Mouse (Mus musculus) hindbrain, embryonic 15.5 days (tissue): Measurements from ENCODE around the gene Cmtm6. TPM values are rescaled to one million over a fixed set of nuclear protein-coding genes. Genes with fewer than 3 reads are reported as not detected.
"Not testable (repeated sequence)": the region's sequence is repeated elsewhere in the genome, so short reads cannot be mapped to it uniquely, and the experiment has no call there.

Experiments used
- ATAC-seq: fragments of 200-750 bp; cut with Nextera tagmentation; 2 replicates; pipeline ENCODE4 v1.8.0; 2017; ENCODE audit warnings: low read depth, moderate number of reproducible peaks, moderate TSS enrichment; ENCODE audit not compliant: low FRiP score
- H3K27ac ChIP-seq: fragments of 300-500 bp; sonication (generic); replicated peaks from 2 replicates; pipeline ENCODE4 v1.5.1; 2015; ENCODE audit warnings: mild to moderate bottlenecking, inconsistent platforms
- H3K27me3 ChIP-seq: fragments of 300-500 bp; sonication (generic); 2 replicates; pipeline ENCODE4 v1.6.1; 2015; ENCODE audit warnings: control low read depth, inconsistent platforms
- H3K36me3 ChIP-seq: fragments of 300-500 bp; sonication (generic); 2 replicates; pipeline ENCODE4 v1.6.1; 2015; ENCODE audit warnings: control low read depth, inconsistent platforms
- H3K4me1 ChIP-seq: fragments of 300-500 bp; sonication (generic); replicated peaks from 2 replicates; pipeline ENCODE4 v1.6.1; 2015; ENCODE audit warnings: control low read depth, inconsistent platforms
- H3K4me2 ChIP-seq: fragments of 300-500 bp; sonication (generic); 2 replicates; pipeline ENCODE4 v1.6.1; 2015; ENCODE audit warnings: moderate library complexity, mild to moderate bottlenecking, inconsistent platforms
- H3K4me3 ChIP-seq: fragments of 300-500 bp; sonication (generic); 2 replicates; pipeline ENCODE4 v1.5.1; 2015; ENCODE audit warnings: mild to moderate bottlenecking, inconsistent platforms
- H3K9ac ChIP-seq: fragments of 300-500 bp; sonication (generic); 2 replicates; pipeline ENCODE4 v1.6.1; 2015; ENCODE audit warnings: inconsistent platforms
- H3K9me3 ChIP-seq: fragments of 300-500 bp; sonication (generic); 2 replicates; pipeline ENCODE4 v1.6.1; 2016; ENCODE audit warnings: control low read depth, inconsistent platforms
- WGBS: fragments of 180-500 bp; shearing (Covaris S2); methylation state at CpG from one replicate; pipeline ENCODE4 v1.1.7; 2015; 5-methylcytosine and 5-hydroxymethylcytosine counted together
- polyA plus RNA-seq: library from polyadenylated mRNA; unstranded; fragments of >200 nt; fragmentation: Nextera tagmentation; extraction: Ambion mirVana; gene quantifications from 2 replicates; pipeline ENCODE4 v1.2.1, GENCODE M21; 2015

Cmtm6 gene
- 18.0 and 20.9 TPM in 2 replicates for polyA plus RNA-seq

DNA sequence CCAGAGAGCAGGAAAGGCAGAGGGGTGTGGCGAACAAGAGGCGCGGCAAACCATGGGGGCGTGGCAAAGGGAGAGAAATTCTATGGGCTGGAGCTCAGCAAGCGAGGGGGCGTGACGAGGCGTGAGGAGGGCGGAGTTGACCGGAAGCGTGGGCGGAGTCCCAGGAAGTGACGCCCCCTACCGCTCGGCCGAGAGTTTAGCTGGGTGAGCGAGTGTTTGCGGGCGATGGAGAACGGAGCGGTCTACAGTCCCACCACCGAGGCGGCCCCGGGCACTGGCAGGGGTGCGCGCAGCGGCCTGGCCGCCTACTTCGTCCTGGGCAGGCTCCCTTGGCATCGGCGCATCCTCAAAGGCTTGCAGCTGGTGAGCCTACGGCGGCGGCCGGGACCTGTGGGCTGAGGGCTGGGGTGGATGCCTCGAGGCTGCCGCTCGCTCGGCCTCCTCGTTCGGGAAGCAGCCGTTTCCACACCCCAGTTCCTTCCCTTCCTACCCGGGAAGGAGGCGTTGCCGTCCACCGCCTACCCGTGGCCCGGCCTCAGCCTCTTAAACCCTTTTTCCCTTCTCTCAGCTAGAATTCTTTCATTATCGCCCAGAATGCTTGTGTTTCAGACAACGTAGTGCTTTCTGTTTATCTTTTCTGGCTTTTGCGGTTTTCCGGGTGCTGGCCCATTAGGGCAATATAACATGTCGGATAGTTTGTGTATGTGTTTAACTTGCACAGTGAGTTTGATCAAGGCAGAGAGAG is at the start of gene Cmtm6:
Gene Cmtm6 (plus strand): TSS at position 106 of the 745 bp plus-strand sequence.
- H3K27me3 ChIP-seq, result no peaks in the 10 kb centered on the region
- H3K27ac ChIP-seq, result peak within 1 kb of the TSS; percentile 86
- WGBS, result under 1% methylated on average over 51 of the region's 53 CpGs
- peaks cover 15% of the 10 kb centered on the region for H3K4me1 ChIP-seq
- H3K9ac ChIP-seq, result peak within 1 kb of the TSS; percentile 78
- H3K4me3 ChIP-seq, result peak within 1 kb of the TSS; percentile 88
- peak; percentile 94 for ATAC-seq
- no peaks in the 10 kb centered on the region for H3K9me3 ChIP-seq
- H3K4me2 ChIP-seq, result peak within 1 kb of the TSS; percentile 72
- no peaks in the 10 kb centered on the region for H3K36me3 ChIP-seq

DNA sequence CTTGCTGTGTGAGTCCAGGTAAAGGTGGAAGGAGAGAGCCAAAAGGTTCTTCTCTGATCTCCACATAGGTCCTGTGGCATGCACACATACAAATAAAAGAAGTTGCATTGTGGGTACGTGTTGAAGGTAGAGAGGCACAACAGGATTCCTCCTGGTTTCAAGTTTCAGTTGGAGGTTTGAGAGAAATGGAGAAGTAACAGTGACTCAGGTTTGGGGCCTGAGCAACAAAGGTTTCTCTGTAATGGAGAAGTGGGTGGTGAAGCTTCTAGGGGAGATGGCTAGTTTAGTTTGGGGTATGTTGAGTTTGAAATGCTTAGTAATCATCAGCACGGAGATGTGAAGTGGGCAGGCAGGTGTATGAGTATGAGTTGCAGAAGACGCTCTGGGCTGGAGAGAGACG is 48.7 kb upstream of the Cmtm6 start:
- Histone ChIP-seq H3K27ac (no peak overlapping the region), H3K36me3 (no peaks in the 10 kb centered on the region), H3K4me1 (peaks cover 2% of the 10 kb centered on the region; the same call in 1 of the 2 replicates), H3K4me3 (no peak overlapping the region), H3K4me2 (no peak overlapping the region), H3K9ac (no peak overlapping the region), H3K9me3 (no peaks in the 10 kb centered on the region), H3K27me3 (no peaks in the 10 kb centered on the region)
- no peak for ATAC-seq
- WGBS, result 82% methylated on average over 4 of the region's 4 CpGs

DNA sequence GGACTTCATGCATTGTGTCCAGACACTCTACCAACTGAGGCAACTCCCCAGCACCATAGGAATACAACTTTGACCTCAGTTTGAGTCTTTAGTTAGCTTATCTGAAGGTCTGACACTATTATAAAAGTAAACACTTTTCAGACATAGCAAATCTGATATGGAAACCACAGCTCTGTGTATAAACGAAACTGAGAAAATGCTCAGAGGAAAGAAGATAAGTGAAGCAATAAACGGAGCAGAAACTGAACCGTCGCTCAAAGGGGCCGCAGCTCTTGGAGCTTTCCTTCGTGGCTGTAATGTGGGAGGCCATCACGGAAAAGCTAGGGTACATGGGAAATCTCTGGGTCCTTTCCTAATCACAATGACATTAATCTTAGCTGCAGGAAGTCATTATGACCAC is 44.7 kb upstream of the Cmtm6 start:
- Histone ChIP-seq H3K4me1 (peaks cover 28% of the 10 kb centered on the region), H3K9me3 (no peaks in the 10 kb centered on the region), H3K9ac (no peak overlapping the region), H3K4me3 (no peak overlapping the region), H3K27me3 (no peaks in the 10 kb centered on the region), H3K36me3 (no peaks in the 10 kb centered on the region; the same call in 1 of the 2 replicates), H3K4me2 (no peak overlapping the region), H3K27ac (no peak overlapping the region)
- WGBS, result 92% methylated on average over 7 of the region's 7 CpGs
- no peak for ATAC-seq

DNA sequence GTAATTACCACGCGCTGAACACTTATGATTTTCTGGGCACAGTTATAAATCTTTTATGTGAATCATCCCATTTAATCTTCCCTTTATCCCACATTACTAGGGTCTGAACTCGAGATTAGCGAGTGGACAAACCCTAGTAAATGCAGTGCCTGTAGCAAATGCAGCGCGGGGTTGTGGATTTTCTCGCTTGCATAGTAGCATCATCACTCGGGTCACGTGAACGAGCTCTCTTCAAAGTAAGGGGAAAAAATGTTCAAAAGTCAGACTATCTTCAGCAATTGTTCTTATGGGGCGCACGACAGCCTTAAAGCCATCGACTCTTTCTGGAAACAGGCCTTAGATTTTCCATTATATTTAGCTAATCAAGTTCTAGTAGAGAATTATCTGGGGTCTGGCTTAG is 43.3 kb upstream of the Cmtm6 start:
- peak overlapping the region; percentile 95 for H3K4me3 ChIP-seq
- 71% methylated on average over 13 of the region's 13 CpGs for WGBS
- H3K27ac ChIP-seq, result peak overlapping the region; percentile 97; the same call in 1 of the 2 replicates
- H3K27me3 ChIP-seq, result no peaks in the 10 kb centered on the region
- peaks cover 10% of the 10 kb centered on the region for H3K36me3 ChIP-seq
- H3K4me2 ChIP-seq, result peak overlapping the region; percentile 68
- no peaks in the 10 kb centered on the region for H3K9me3 ChIP-seq
- H3K4me1 ChIP-seq, result peaks cover 39% of the 10 kb centered on the region
- peak overlapping the region; percentile 97 for H3K9ac ChIP-seq
- ATAC-seq, result no peak

DNA sequence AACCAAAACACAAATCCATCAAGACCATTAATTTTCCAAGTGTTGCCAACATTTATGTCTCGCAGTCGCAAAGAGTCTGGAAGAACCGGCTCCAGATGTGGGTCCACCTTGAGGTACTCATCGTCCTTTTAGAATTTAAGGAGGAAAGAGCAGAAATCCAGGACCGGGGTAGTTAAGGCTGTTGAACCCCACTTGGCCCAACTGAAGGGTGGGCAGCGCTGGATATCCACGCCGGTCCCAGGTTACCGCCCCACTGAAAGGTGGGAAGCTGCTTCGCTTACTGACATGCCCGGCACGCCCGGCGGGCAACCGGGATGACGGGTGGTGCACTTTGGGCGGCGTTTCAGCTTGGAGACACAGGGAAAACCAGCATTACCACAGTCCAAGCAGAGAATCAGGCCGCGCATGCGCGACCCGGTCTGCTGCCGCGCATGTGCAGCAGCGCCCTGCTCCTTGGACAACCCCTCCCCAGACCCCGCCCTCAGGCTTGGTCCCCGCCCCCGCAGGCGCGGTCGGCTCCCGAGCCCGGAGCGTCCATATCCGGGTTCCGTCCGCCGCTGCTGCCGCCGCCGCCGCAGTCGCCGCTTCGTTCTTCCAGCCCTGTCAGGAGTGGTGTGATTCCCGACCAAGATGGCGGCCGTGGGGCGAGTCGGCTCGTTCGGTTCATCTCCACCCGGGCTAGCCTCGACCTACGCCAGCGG is 42.5 kb upstream of the Cmtm6 start, which contains the start of gene Dync1li1:
Gene Dync1li1 (plus strand): TSS at position 539 of the 701 bp plus-strand sequence.
- H3K9me3 ChIP-seq, result no peaks in the 10 kb centered on the region
- peak within 1 kb of the TSS; percentile 97 for H3K27ac ChIP-seq
- H3K27me3 ChIP-seq, result no peaks in the 10 kb centered on the region
- ATAC-seq, result peak; percentile 96
- peaks cover 39% of the 10 kb centered on the region for H3K4me1 ChIP-seq
- peak within 1 kb of the TSS; percentile 95 for H3K4me3 ChIP-seq
- peak within 1 kb of the TSS; percentile 97 for H3K9ac ChIP-seq
- under 1% methylated on average over 57 of the region's 57 CpGs for WGBS
- H3K4me2 ChIP-seq, result peak within 1 kb of the TSS; percentile 68
- peaks cover 16% of the 10 kb centered on the region for H3K36me3 ChIP-seq

DNA sequence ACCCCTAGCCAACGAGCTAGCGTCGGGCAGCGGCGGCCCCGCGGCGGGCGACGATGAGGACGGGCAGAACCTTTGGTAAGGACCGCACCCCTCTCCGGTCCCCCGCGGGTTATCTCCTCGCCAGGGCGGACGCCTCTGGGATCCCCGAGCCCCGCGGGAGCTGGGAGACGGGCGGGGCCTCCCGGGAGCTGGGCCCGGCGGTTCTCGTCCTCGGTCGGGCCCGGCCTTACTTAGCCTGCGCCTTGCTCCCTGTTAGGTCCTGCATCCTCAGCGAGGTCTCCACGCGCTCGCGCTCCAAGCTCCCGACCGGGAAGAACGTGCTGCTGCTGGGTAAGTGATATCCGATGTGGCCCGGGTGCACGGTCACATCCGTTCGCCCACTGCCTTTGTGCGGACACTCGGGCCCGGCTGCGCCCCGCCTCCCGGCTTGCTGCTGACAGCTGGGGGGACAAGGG is 41.9 kb upstream of the Cmtm6 start:
- Histone ChIP-seq H3K4me1 (peaks cover 39% of the 10 kb centered on the region), H3K27me3 (no peaks in the 10 kb centered on the region), H3K4me3 (peak overlapping the region; percentile 95), H3K4me2 (peak overlapping the region; percentile 68), H3K9me3 (no peaks in the 10 kb centered on the region), H3K27ac (peak overlapping the region; percentile 97), H3K9ac (peak overlapping the region; percentile 97), H3K36me3 (peaks cover 22% of the 10 kb centered on the region)
- ATAC-seq, result peak; percentile 65
- WGBS, result under 1% methylated on average over 43 of the region's 50 CpGs

DNA sequence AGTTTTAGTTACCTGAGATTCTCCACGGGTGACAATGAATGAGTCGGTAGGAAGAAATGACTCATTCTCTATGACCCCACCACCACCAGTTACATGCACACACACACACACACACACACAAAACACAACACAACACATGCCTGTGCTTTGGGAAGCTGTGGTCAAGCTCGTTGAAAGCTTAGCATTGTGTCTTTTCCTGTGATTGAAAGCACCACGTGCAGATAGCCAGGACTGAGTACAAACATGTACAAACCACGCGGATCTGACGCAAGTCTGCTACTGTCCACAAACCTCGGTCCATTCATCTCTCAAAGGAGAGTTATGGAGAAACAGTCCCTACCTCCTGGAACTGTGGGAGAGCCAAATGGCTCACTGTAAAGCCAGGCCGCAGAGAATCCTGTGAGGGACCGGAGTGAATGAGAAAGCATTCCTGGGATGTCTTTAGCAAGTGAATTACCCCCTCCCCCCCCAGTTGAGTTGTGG is 40.8 kb upstream of the Cmtm6 start:
- H3K36me3 ChIP-seq, result peaks cover 33% of the 10 kb centered on the region
- WGBS, result 3% methylated on average over 10 of the region's 10 CpGs

DNA sequence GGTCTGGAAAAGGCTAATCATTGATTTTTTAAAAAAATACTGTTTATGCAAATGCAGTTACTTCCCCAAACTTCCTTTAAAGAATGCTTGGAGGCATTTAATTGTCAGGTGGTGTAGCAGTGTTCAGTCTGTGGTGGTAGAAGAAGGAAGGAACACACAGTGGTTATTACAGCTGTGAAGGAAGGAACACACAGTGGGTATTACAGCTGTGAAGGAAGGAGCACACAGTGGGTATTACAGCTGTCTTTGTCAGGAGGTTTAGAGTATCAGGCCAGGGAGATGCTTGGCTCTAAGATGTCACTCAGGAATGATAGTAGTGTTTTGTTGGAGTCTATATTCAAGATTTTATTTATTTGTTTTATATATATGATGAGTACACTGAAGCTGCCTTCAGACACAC is 39.8 kb upstream of the Cmtm6 start:
- no peak overlapping the region; the same call in 1 of the 2 replicates for H3K4me3 ChIP-seq
- ATAC-seq, result no peak
- H3K4me1 ChIP-seq, result peaks cover 39% of the 10 kb centered on the region
- H3K9me3 ChIP-seq, result no peaks in the 10 kb centered on the region
- H3K36me3 ChIP-seq, result peaks cover 33% of the 10 kb centered on the region
- H3K4me2 ChIP-seq, result peak overlapping the region; percentile 68; the same call in 1 of the 2 replicates
- no peak overlapping the region for H3K27ac ChIP-seq
- no peak overlapping the region; the same call in 1 of the 2 replicates for H3K9ac ChIP-seq
- H3K27me3 ChIP-seq, result no peaks in the 10 kb centered on the region

More for the DNA sequence above, 40.8 kb upstream of the Cmtm6 start:
- no peaks in the 10 kb centered on the region for H3K27me3 ChIP-seq
- no peaks in the 10 kb centered on the region for H3K9me3 ChIP-seq
- H3K4me3 ChIP-seq, result peak overlapping the region; percentile 95
- H3K4me1 ChIP-seq, result peaks cover 39% of the 10 kb centered on the region
- H3K27ac ChIP-seq, result 0 out of 2 replicates have a peak overlapping the region, but pooled peaks have one; percentile 97
- H3K9ac ChIP-seq, result peak overlapping the region; percentile 97
- peak overlapping the region; percentile 68 for H3K4me2 ChIP-seq
- ATAC-seq, result no peak

DNA sequence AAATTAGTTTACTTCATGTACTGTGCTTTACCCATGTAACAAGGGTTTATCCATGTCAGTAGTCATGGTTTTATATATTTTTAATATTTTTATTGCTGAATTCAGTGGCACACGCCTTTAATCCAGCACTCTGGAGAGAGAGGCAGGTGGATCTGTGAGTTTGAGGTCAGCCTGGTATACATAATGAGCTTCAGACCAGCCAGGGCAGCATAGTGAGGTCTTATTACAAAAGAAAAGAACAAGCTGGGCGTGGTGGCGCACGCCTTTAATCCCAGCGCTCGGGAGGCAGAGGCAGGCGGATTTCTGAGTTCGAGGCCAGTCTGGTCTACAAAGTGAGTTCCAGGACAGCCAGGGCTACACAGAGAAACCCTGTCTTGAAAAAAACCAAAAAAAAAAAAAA is 35.3 kb upstream of the Cmtm6 start:
- H3K4me2 ChIP-seq, H3K4me3 ChIP-seq, H3K27me3 ChIP-seq, H3K9me3 ChIP-seq, H3K9ac ChIP-seq, H3K27ac ChIP-seq, ATAC-seq: not testable (repeated sequence)
- WGBS, result 91% methylated on average over 8 of the region's 8 CpGs
- H3K36me3 ChIP-seq, result peaks cover 45% of the 10 kb centered on the region
- peaks cover 17% of the 10 kb centered on the region for H3K4me1 ChIP-seq

DNA sequence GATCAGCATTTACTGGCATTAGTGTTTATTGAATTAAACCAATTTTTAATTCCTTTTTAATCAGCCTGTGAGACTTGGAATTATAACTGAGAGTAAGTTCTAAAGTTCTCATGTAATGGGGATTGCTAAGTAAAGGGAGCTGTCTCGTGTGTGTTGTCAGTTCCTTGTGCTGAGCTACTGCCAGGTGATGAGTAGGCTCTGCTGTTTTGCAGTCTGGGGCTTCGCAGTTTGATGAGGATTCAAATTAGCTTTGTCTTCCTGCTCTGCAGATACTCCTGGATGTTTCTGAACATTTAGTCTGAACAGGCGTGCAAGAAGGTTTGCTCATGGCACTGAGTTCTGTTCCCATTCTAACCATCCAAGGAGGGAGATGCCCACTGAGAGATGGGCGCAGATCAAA is 33.8 kb upstream of the Cmtm6 start:
- Histone ChIP-seq H3K4me1 (peaks cover 6% of the 10 kb centered on the region; the same call in 1 of the 2 replicates), H3K27me3 (no peaks in the 10 kb centered on the region), H3K4me2 (no peak overlapping the region), H3K27ac (no peak overlapping the region), H3K4me3 (no peak overlapping the region), H3K36me3 (peaks cover 41% of the 10 kb centered on the region), H3K9me3 (no peaks in the 10 kb centered on the region), H3K9ac (no peak overlapping the region)
- WGBS, result 89% methylated on average over 4 of the region's 4 CpGs
- ATAC-seq, result no peak

DNA sequence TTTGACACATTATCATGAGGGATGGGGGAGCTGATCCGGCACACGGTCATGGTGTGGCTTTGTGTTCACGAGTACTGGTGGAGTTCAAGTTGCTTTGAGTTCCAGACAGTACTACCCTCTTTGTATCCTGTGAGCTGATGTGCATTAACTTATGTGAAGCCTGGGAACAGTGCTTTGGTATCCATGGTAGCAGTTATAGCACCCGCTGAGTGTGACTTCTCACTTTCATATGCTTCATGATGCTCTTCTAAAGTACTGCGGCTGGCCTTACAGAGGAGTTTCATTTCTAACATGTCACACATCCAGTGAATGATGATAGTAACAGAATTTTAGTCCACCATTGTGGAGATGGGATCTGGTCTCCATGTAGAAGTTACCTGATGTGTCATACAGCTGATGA is 33.0 kb upstream of the Cmtm6 start:
- Histone ChIP-seq H3K4me2 (no peak overlapping the region), H3K27me3 (no peaks in the 10 kb centered on the region), H3K27ac (no peak overlapping the region), H3K4me3 (no peak overlapping the region), H3K4me1 (no peaks in the 10 kb centered on the region; the same call in 1 of the 2 replicates), H3K36me3 (peaks cover 32% of the 10 kb centered on the region), H3K9me3 (no peaks in the 10 kb centered on the region), H3K9ac (no peak overlapping the region)
- no peak for ATAC-seq
- WGBS, result 75% methylated on average over 5 of the region's 5 CpGs

DNA sequence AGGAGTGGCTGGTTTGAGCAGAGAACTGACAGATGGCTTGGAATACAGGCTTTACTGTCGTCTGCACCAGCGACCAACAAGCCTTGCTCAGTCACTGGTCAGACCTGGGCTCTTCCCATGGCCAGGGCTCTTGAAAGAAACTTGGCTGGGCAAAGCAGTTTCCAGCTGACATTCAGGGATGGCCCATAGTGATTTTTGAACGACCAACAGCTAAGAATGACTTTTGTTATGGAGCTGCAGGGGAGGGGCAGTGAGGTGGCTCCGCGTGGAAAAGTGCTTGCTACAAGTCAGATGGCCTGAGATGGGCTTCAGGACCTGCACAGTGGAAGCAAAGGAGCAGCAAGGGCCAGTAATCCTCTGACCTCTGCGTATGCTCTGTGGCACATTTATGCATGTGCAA is 31.7 kb upstream of the Cmtm6 start:
- no peak for ATAC-seq
- Histone ChIP-seq H3K4me1 (no peaks in the 10 kb centered on the region), H3K27ac (no peak overlapping the region), H3K9ac (no peak overlapping the region), H3K36me3 (peaks cover 20% of the 10 kb centered on the region), H3K4me3 (no peak overlapping the region), H3K27me3 (no peaks in the 10 kb centered on the region), H3K9me3 (no peaks in the 10 kb centered on the region), H3K4me2 (no peak overlapping the region)
- 63% methylated on average over 6 of the region's 6 CpGs for WGBS
